Mouse (Mus musculus): Measurements from ENCODE around the gene Trim2. TPM values are rescaled to one million over a fixed set of nuclear protein-coding genes. Genes with fewer than 3 reads are reported as not detected.

Gene Trim2
- polyA plus RNA-seq, 1 experiment from 2014 or later, result 115 TPM

DNA sequence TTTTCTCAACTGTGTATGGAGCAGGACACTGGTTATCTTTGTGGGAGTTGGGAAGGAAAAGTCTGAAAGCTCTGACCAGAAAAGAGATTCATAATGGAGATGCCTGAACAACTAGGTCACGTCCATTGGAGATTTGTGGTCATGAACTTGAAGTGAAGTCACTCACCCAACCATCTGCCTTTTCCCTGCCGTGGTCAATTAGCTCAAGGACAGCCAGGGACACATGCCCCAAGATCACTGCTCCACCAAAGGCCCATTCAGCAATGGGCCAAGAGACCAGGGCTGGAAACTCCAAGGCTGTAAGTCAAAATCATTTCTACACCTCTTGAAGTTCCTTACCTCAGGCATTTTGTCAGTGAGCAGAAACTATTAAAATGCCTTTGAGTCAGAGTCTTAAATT lies 23.5 kb upstream of the Trim2 start:
- DNase-seq (ENCODE audit: low spot score), result no peak
- no peak overlapping the region for H3K4me3 ChIP-seq (ENCODE audit: low read depth, low read length)

DNA sequence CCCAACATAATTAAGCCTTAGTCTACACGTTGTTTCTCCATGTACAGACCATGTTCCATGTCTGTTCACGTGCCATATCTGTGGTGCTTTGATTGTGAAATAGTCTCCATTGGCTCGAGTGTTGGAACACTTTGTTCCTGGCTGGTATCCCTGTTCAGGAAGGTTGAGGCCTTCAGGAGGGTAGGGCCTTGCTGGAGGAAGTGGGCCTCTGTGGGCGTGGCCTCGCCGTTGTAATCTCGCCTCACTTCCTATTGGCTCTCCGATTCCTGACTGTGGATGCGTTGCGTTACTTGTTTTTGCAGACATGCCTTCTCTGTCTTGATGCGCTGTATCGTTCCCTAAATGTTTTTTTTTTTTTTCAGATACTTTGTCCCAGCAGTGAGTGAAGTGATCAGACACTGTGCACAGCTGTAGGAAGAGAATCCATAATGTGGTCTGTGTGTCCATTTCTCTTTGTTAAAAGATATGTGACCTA lies 18.3 kb upstream of the Trim2 start:
- WGBS, result 87% methylated on average over 12 of the region's 12 CpGs
- Histone ChIP-seq H3K27ac (ENCODE audit: low read depth, low read length) (no peak overlapping the region), H3K9ac (ENCODE audit: low read length) (no peak overlapping the region), H3K9me3 (ENCODE audit: control insufficient read depth, low read length) (no peaks in the 10 kb centered on the region), H3K4me2 (ENCODE audit: low read depth) (no peak overlapping the region), H3K36me3 (ENCODE audit: control insufficient read depth, insufficient read depth, low read length) (no peaks in the 10 kb centered on the region), H3K27me3 (ENCODE audit: control insufficient read depth, insufficient read depth, low read length) (no peaks in the 10 kb centered on the region), H3K4me1 (ENCODE audit: control insufficient read depth, insufficient read depth, low read length) (peaks cover 5% of the 10 kb centered on the region), H3K4me3 (ENCODE audit: low read depth, low read length) (no peak overlapping the region)
- no peak for ATAC-seq (ENCODE audit: insufficient read depth, low FRiP score, low TSS enrichment)
- no peak for DNase-seq (ENCODE audit: low spot score)

More for the DNA sequence above, 23.5 kb upstream of the Trim2 start:
- Histone ChIP-seq H3K4me2 (ENCODE audit: low read depth) (no peak overlapping the region), H3K36me3 (ENCODE audit: control insufficient read depth, insufficient read depth, low read length) (no peaks in the 10 kb centered on the region), H3K27me3 (ENCODE audit: control insufficient read depth, insufficient read depth, low read length) (no peaks in the 10 kb centered on the region), H3K9ac (ENCODE audit: low read length) (no peak overlapping the region), H3K27ac (ENCODE audit: low read depth, low read length) (no peak overlapping the region), H3K4me1 (ENCODE audit: control insufficient read depth, insufficient read depth, low read length) (0 out of 2 replicates have a peak, but pooled peaks cover 6% of the 10 kb centered on the region), H3K9me3 (ENCODE audit: control insufficient read depth, low read length) (no peaks in the 10 kb centered on the region)
- ATAC-seq (ENCODE audit: insufficient read depth, low FRiP score, low TSS enrichment), result no peak
- WGBS, result 77% methylated on average over 2 of the region's 2 CpGs

DNA sequence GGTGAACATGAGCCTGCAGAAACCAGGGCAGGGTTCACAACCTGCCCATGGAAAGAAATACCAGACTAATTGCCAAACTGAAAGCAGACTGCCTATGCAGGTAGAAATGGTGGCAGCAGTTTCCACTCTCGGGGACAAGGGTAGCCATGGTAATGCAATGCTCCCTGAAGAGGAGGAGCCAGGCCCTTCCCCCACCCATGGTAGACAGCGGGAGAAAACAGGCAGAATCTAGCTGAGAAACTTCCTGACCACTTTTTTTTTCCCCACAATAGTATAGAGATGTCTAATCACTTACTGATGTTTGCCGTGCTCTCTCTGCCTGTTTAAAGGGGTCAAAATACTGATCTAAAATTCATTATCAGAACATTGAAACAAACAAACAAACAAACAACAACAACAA lies 17.8 kb upstream of the Trim2 start:
- WGBS, result 32% methylated on average over 3 of the region's 3 CpGs

DNA sequence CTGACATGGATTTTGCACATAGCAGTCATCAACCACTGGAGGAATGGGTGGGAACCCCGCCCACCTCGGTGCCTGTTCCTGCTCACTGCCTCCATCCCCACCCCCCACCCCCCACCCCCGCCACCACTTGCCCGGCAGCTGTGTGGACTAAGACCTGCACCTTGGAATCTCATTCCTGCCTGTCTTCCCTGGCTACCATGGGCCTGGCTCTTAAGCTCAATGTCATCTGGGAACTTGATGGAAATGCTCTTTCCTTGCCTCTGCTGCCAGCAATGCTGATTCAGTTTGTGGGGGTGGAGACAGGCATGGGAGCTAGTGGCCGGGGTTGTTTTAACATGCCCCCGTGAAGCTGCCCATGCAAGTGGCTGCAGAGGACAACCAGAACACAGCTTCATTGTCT lies 17.3 kb upstream of the Trim2 start:
- Histone ChIP-seq H3K27ac (ENCODE audit: low read depth, low read length) (no peak overlapping the region), H3K4me1 (ENCODE audit: control insufficient read depth, insufficient read depth, low read length) (peaks cover 5% of the 10 kb centered on the region), H3K9ac (ENCODE audit: low read length) (no peak overlapping the region), H3K4me2 (ENCODE audit: low read depth) (0 out of 2 replicates have a peak overlapping the region, but pooled peaks have one; percentile 9), H3K36me3 (ENCODE audit: control insufficient read depth, insufficient read depth, low read length) (no peaks in the 10 kb centered on the region), H3K4me3 (ENCODE audit: low read depth, low read length) (no peak overlapping the region), H3K9me3 (ENCODE audit: control insufficient read depth, low read length) (no peaks in the 10 kb centered on the region), H3K27me3 (ENCODE audit: control insufficient read depth, insufficient read depth, low read length) (no peaks in the 10 kb centered on the region)
- ATAC-seq (ENCODE audit: insufficient read depth, low FRiP score, low TSS enrichment), result no peak
- 40% methylated on average over 6 of the region's 6 CpGs for WGBS
- DNase-seq (ENCODE audit: low spot score), result no peak

More for the DNA sequence above, 17.8 kb upstream of the Trim2 start:
- Histone ChIP-seq H3K4me2 (ENCODE audit: low read depth) (0 out of 2 replicates have a peak overlapping the region, but pooled peaks have one; percentile 9), H3K36me3 (ENCODE audit: control insufficient read depth, insufficient read depth, low read length) (no peaks in the 10 kb centered on the region), H3K4me3 (ENCODE audit: low read depth, low read length) (no peak overlapping the region), H3K9me3 (ENCODE audit: control insufficient read depth, low read length) (no peaks in the 10 kb centered on the region), H3K27ac (ENCODE audit: low read depth, low read length) (no peak overlapping the region), H3K9ac (ENCODE audit: low read length) (no peak overlapping the region), H3K27me3 (ENCODE audit: control insufficient read depth, insufficient read depth, low read length) (no peaks in the 10 kb centered on the region), H3K4me1 (ENCODE audit: control insufficient read depth, insufficient read depth, low read length) (peaks cover 5% of the 10 kb centered on the region)
- ATAC-seq (ENCODE audit: insufficient read depth, low FRiP score, low TSS enrichment) (no peak), DNase-seq (ENCODE audit: low spot score) (no peak)

DNA sequence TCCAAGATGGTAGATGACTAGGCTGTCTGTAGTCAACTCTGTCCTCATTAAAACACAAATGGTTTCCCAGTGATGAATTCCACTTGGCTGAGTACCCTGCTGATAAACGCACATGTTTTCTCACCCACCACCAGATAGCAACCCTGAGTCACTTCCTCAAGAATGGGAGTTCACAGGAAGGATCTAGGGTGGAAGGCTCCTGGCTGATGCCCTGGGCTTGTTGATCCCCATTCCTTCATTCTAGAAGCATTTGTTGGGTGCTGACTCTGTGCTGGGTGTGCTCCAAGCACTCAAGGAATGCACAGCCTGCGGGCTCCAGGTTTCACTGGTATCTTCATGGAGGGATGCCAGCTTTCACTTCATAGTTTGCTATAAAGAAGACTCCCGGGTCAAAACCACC lies 12.8 kb upstream of the Trim2 start:
- Histone ChIP-seq H3K27ac (ENCODE audit: low read depth, low read length) (no peak overlapping the region), H3K4me3 (ENCODE audit: low read depth, low read length) (no peak overlapping the region), H3K4me2 (ENCODE audit: low read depth) (no peak overlapping the region), H3K9me3 (ENCODE audit: control insufficient read depth, low read length) (no peaks in the 10 kb centered on the region), H3K36me3 (ENCODE audit: control insufficient read depth, insufficient read depth, low read length) (no peaks in the 10 kb centered on the region), H3K9ac (ENCODE audit: low read length) (no peak overlapping the region), H3K27me3 (ENCODE audit: control insufficient read depth, insufficient read depth, low read length) (no peaks in the 10 kb centered on the region), H3K4me1 (ENCODE audit: control insufficient read depth, insufficient read depth, low read length) (peaks cover 5% of the 10 kb centered on the region)
- no peak for DNase-seq (ENCODE audit: low spot score)
- ATAC-seq (ENCODE audit: insufficient read depth, low FRiP score, low TSS enrichment), result no peak
- 88% methylated on average over 3 of the region's 3 CpGs for WGBS

DNA sequence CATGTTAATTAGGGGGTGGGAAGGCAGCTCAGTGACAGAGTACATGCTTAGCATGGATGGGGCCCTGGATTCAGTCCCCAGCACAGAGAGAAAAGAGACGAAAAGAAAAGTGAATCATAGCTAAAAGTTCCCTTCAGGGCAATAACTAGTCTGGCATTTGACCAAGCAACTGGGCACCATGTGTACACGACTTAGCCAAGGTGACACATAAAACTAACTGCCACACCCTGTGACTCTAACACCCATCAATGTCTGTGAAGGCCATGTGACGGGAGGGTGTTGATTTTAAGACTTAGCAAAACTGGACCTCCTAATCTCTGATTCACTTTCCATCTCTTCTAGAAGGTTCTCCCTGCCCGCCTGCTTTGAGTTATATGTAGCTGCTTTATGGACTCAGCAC lies 12.2 kb upstream of the Trim2 start:
- Histone ChIP-seq H3K27ac (ENCODE audit: low read depth, low read length) (no peak overlapping the region), H3K4me1 (ENCODE audit: control insufficient read depth, insufficient read depth, low read length) (no peaks in the 10 kb centered on the region)
- WGBS, result 90% methylated on average over 4 of the region's 4 CpGs

DNA sequence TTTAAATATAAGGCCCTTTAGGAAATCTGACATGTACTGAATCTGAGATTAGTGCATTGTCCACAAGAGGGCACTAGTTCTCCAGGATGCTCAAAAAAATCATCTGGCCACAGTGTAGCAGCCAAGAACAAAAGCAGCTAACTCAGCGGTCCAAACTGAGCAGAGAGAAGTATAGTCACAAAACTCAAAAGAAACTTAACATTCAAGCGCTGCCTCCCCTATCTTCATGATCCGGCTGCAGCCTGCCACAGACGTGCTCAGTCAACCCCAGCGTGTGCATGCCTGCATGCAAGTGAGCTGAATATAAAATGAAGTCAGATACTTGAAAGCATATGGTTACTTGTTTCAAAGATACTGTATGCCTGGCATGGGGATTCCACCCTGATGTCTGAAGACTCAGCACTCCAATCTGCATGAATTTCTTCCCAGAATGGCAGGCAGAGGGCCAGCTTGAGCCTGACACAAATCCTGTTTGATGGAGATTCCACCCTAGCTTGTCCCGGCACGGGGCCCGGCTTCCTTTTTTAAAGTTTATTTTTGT lies 8.0 kb upstream of the Trim2 start:
- 0 out of 2 replicates have a peak, but pooled peaks have one; percentile 53 for ATAC-seq (ENCODE audit: insufficient read depth, low FRiP score, low TSS enrichment)
- no peak overlapping the region for H3K27ac ChIP-seq (ENCODE audit: low read depth, low read length)
- peak; percentile 53 for DNase-seq (ENCODE audit: low spot score)
- H3K9me3 ChIP-seq (ENCODE audit: control insufficient read depth, low read length), result no peaks in the 10 kb centered on the region
- H3K4me3 ChIP-seq (ENCODE audit: low read depth, low read length), result no peak overlapping the region
- no peaks in the 10 kb centered on the region for H3K36me3 ChIP-seq (ENCODE audit: control insufficient read depth, insufficient read depth, low read length)
- no peak overlapping the region for H3K9ac ChIP-seq (ENCODE audit: low read length)
- H3K4me1 ChIP-seq (ENCODE audit: control insufficient read depth, insufficient read depth, low read length), result 0 out of 2 replicates have a peak, but pooled peaks cover 3% of the 10 kb centered on the region
- H3K4me2 ChIP-seq (ENCODE audit: low read depth), result no peak overlapping the region
- WGBS, result 45% methylated on average over 8 of the region's 8 CpGs
- no peaks in the 10 kb centered on the region for H3K27me3 ChIP-seq (ENCODE audit: control insufficient read depth, insufficient read depth, low read length)

More for the DNA sequence above, 12.2 kb upstream of the Trim2 start:
- no peaks in the 10 kb centered on the region for H3K27me3 ChIP-seq (ENCODE audit: control insufficient read depth, insufficient read depth, low read length)
- H3K36me3 ChIP-seq (ENCODE audit: control insufficient read depth, insufficient read depth, low read length), result no peaks in the 10 kb centered on the region
- H3K9me3 ChIP-seq (ENCODE audit: control insufficient read depth, low read length), result no peaks in the 10 kb centered on the region
- no peak overlapping the region for H3K4me2 ChIP-seq (ENCODE audit: low read depth)
- H3K9ac ChIP-seq (ENCODE audit: low read length), result no peak overlapping the region
- ATAC-seq (ENCODE audit: insufficient read depth, low FRiP score, low TSS enrichment) (no peak), DNase-seq (ENCODE audit: low spot score) (no peak)
- no peak overlapping the region for H3K4me3 ChIP-seq (ENCODE audit: low read depth, low read length)

DNA sequence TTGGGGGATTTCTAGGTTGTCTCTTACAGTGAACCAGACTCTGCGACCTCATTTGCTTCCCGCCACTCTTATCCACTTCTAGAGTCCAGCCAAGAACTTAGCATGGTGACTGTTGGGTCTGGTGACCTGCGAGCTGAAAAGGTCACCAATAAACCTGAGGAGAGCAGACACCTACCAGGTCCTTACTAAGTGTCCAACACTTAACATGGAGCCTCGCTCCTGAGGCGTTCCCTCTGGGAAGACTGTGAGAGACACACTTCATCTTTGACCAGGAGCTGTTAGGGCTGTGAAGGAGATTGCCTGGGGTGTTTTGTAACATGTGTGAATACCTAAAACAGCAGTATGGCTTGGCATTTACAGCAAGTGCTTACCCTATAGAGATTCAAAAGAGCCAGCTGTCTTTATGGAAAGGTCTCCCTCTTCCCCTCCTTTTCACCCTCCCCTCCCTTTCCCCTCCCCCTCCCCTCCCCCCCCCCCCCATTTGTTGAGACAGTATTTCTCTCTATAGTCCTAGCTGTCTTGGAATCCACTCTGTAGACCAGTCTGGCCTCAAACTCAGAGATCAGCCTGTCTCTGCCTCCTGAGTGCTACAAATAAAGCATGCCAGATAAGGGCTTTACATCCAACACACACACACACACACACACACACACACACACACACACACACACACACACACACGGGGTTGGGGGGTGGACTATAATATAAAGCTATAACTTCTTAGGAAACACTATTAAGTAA lies 7.3 kb upstream of the Trim2 start:
- DNase-seq (ENCODE audit: low spot score) (no peak), ATAC-seq (ENCODE audit: insufficient read depth, low FRiP score, low TSS enrichment) (no peak)
- Histone ChIP-seq H3K9ac (ENCODE audit: low read length) (no peak overlapping the region), H3K9me3 (ENCODE audit: control insufficient read depth, low read length) (no peaks in the 10 kb centered on the region), H3K4me1 (ENCODE audit: control insufficient read depth, insufficient read depth, low read length) (0 out of 2 replicates have a peak, but pooled peaks cover 3% of the 10 kb centered on the region), H3K4me2 (ENCODE audit: low read depth) (no peak overlapping the region), H3K36me3 (ENCODE audit: control insufficient read depth, insufficient read depth, low read length) (no peaks in the 10 kb centered on the region), H3K4me3 (ENCODE audit: low read depth, low read length) (no peak overlapping the region), H3K27me3 (ENCODE audit: control insufficient read depth, insufficient read depth, low read length) (no peaks in the 10 kb centered on the region), H3K27ac (ENCODE audit: low read depth, low read length) (no peak overlapping the region)
- WGBS, result 81% methylated on average over 6 of the region's 6 CpGs
